Mouse (Mus musculus) G1E (cell line): ENCODE results near the gene Mpg.

Experiments used
- CTCF ChIP-seq: IDR thresholded peaks from 2 replicates; pipeline ENCODE4 v1.5.1; 2012; ENCODE audit warnings: low read depth, low read length, inconsistent platforms, mixed read lengths
- GATA1 ChIP-seq: IDR thresholded peaks from 2 replicates; pipeline ENCODE4 v1.6.1; 2012; ENCODE audit warnings: borderline replicate concordance, low read length, inconsistent platforms, mixed read lengths

- TF ChIP-seq CTCF (no peak), GATA1 (no peak)
These were observed 29.6 kb upstream of the Mpg start for GRCm38 (mm10) chr11:32196727-32197126.
